Mouse (Mus musculus) kidney, embryonic 14.5 days (tissue): Measurements from ENCODE around the gene Hist2h2aa1. TPM values are rescaled to one million over a fixed set of nuclear protein-coding genes. Genes with fewer than 3 reads are reported as not detected.
"Not testable (repeated sequence)": the region's sequence is repeated elsewhere in the genome, so short reads cannot be mapped to it uniquely, and the experiment has no call there.

Source experiments
- ATAC-seq: fragments of 200-750 bp; cut with Nextera tagmentation; 2 replicates; pipeline ENCODE4 v1.8.0; 2017; ENCODE audit warnings: moderate number of reproducible peaks, mild to moderate bottlenecking, moderate TSS enrichment, moderate library complexity; ENCODE audit not compliant: low FRiP score, low TSS enrichment
- H3K27ac ChIP-seq: fragments of 300-500 bp; sonication (generic); 2 replicates; pipeline ENCODE4 v1.5.1; 2014; ENCODE audit warnings: low read depth, mild to moderate bottlenecking, low read length, moderate library complexity, mixed read lengths
- H3K27me3 ChIP-seq: fragments of 300-500 bp; sonication (generic); 2 replicates; pipeline ENCODE4 v1.6.1; 2014; ENCODE audit warnings: mild to moderate bottlenecking, low read length; ENCODE audit not compliant: control insufficient read depth, insufficient read depth
- H3K36me3 ChIP-seq: fragments of 300-500 bp; sonication (generic); 2 replicates; pipeline ENCODE4 v1.6.1; 2014; ENCODE audit warnings: low read length, mixed read lengths; ENCODE audit not compliant: control insufficient read depth, insufficient read depth
- H3K4me1 ChIP-seq: fragments of 300-500 bp; sonication (generic); 2 replicates; pipeline ENCODE4 v1.6.1; 2014; ENCODE audit warnings: low read length, mixed read lengths; ENCODE audit not compliant: control insufficient read depth, insufficient read depth
- H3K4me2 ChIP-seq: fragments of 300-500 bp; sonication (generic); replicated peaks from 2 replicates; pipeline ENCODE4 v1.6.1; 2014; ENCODE audit warnings: low read depth, mild to moderate bottlenecking, low read length
- H3K4me3 ChIP-seq: fragments of 300-500 bp; sonication (generic); 2 replicates; pipeline ENCODE4 v1.5.1; 2014; ENCODE audit warnings: mild to moderate bottlenecking, low read length
- H3K9ac ChIP-seq: fragments of 300-500 bp; sonication (generic); 2 replicates; pipeline ENCODE4 v1.6.1; 2014; ENCODE audit warnings: low read depth, mild to moderate bottlenecking, low read length, moderate library complexity
- H3K9me3 ChIP-seq: fragments of 300-500 bp; sonication (generic); 2 replicates; pipeline ENCODE4 v1.6.1; 2016; ENCODE audit warnings: low read length; ENCODE audit not compliant: control insufficient read depth
- WGBS: fragments of 180-500 bp; shearing (Covaris S2); extraction: QIAGEN DNeasy Blood & Tissue Kit; methylation state at CpG from one replicate; pipeline ENCODE4 v1.1.7; 2014; 5-methylcytosine and 5-hydroxymethylcytosine counted together
- polyA plus RNA-seq: library from polyadenylated mRNA; unstranded; fragments of >200 nt; fragmentation: Nextera tagmentation; extraction: Ambion mirVana; gene quantifications from 2 replicates; pipeline ENCODE4 v1.2.1, GENCODE M21; 2014

The Hist2h2aa1 gene
- polyA plus RNA-seq, 1 experiment from 2014 or later, result 20.3 TPM

DNA sequence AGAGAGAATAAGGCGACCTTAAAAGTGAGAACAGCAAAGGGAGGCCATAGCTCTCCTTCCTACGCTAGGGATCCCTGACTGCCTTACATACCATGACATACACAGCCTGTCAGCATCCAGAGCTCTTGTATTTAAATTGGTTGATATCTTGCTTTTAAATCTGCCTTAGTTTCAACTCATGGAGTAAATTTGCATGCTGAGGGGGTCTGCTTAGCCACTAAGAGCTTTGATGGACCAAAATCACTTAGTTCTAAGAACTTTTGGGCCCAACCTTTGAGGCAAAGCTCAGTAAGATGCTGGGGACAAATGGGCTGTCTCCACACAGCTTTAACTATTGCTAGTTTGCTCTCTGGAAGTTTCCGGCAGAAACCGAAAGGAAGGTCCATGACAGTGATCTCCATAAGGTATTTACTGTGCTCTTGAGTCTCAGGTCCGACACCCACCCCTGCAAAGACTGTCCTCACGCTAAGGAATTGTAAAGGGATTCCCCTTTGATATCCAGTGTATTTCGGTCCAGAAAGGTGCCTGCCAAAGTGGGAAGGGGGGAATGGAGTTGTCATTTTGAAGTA, 7.9 kb upstream of the Hist2h2aa1 start:
- no peak for ATAC-seq
- 17% methylated on average over 7 of the region's 7 CpGs for WGBS
- H3K36me3 ChIP-seq, result no peaks in the 10 kb centered on the region
- H3K9ac ChIP-seq, result peak overlapping the region; percentile 84
- H3K9me3 ChIP-seq, result no peaks in the 10 kb centered on the region
- peaks cover 14% of the 10 kb centered on the region; the same call in 1 of the 2 replicates for H3K4me1 ChIP-seq
- peak overlapping the region; percentile 56 for H3K4me3 ChIP-seq
- peak overlapping the region; percentile 85 for H3K27ac ChIP-seq
- no peaks in the 10 kb centered on the region for H3K27me3 ChIP-seq
- H3K4me2 ChIP-seq, result peak overlapping the region; percentile 73

GRCm38 (mm10) chr3:96237904-96238511, 7.3 kb upstream of the Hist2h2aa1 start:
- no peak for ATAC-seq
- Histone ChIP-seq H3K9me3 (no peaks in the 10 kb centered on the region), H3K27ac (peak overlapping the region; percentile 85), H3K27me3 (no peaks in the 10 kb centered on the region), H3K4me2 (peak overlapping the region; percentile 73), H3K4me1 (peaks cover 14% of the 10 kb centered on the region; the same call in 1 of the 2 replicates), H3K36me3 (no peaks in the 10 kb centered on the region), H3K4me3 (peak overlapping the region; percentile 56), H3K9ac (peak overlapping the region; percentile 84)
- 2% methylated on average over 12 of the region's 12 CpGs for WGBS

DNA sequence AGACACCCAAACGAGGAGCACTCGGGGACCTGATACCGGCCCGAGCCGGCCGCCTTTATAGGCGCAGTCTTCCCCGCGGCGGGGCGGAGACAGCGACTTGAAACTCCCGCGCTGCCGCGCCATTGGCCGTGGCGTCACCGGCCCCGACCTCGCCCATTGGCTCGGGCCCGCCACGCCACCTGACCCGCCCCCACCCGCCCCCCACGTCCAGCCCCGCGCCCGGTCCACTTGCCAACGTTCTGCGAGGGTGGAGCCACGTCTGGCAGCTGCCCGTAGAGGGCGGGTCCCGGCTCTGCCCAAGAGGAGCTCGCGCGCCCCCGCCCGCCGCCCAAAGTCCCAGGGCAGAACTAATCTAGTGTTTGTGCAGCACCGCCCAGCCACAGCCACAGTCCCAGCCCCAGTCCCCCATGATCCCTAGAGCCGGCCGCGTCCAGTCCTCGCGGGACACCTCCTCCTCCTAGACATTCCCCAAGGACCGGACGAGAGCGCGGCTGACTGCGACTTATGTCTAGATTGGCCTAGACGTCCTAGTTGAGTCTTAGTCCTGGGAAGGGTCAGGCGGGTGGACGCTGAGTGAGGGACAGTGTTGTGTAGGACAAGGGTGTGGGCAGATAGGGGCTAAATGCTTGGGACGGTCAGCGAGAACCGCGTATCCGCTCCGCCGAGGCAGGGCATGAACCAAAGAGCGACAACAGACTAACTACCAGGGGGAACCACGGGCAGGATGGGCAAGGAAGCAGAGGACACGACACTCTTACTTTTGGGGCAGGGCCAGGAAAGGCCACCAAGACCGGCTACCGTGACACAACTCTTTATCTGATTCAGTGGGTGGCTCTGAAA, 6.1 kb upstream of the Hist2h2aa1 start, which contains the start of gene Hist2h3c2:
Hist2h3c2 (minus strand) TSS at position 174 of the 840 bp plus-strand sequence.
- under 1% methylated on average over 12 of the region's 68 CpGs for WGBS
- not testable (repeated sequence) for H3K36me3 ChIP-seq, H3K27me3 ChIP-seq, H3K9me3 ChIP-seq
- H3K4me3 ChIP-seq, result peak within 1 kb of the TSS; percentile 56
- ATAC-seq, result peak; percentile 93
- H3K9ac ChIP-seq, result peak within 1 kb of the TSS; percentile 84
- H3K4me2 ChIP-seq, result peak within 1 kb of the TSS; percentile 73
- peaks cover 18% of the 10 kb centered on the region for H3K4me1 ChIP-seq
- peak within 1 kb of the TSS; percentile 85 for H3K27ac ChIP-seq

DNA sequence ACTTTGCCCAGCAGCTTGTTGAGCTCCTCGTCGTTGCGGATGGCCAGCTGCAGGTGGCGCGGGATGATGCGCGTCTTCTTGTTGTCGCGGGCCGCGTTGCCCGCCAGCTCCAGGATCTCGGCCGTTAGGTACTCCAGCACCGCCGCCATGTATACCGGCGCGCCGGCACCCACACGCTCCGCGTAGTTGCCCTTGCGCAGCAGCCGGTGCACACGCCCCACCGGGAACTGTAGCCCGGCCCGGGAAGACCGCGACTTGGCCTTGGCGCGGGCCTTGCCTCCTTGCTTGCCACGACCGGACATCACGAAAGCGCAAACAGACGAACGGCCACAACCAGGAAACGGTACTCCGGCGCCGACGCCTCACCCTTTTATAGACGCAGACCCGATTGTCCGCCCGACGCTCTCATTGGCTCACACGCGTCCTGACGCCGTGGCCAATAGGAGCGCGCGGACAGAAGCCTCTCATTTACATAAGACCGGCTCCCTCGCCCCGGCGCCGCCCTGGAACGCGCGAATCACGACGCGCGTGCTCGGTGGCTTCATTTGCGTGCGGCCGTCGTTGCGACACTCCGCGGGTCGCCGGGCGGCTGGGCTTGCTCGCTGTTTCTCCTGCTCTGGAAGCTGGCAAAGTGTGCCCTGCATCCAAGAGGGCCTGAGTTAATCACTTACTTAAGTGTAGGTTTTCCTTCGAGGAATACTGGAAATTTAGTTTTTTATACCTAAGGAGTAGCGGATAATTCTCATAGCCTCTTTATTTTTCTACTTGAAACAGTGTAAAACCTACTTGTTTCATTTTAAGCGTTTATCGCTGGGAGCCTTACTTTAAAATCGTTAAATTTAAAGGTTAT, 5.1 kb upstream of the Hist2h2aa1 start, which contains the start of gene Hist2h2aa2:
Hist2h2aa2 (minus strand) TSS at position 328 of the 850 bp plus-strand sequence.
- peak within 1 kb of the TSS; percentile 17; the same call in 1 of the 2 replicates for H3K4me3 ChIP-seq
- peak within 1 kb of the TSS; percentile 31 for H3K4me2 ChIP-seq
- H3K27me3 ChIP-seq, H3K9me3 ChIP-seq, H3K36me3 ChIP-seq: not testable (repeated sequence)
- peak within 1 kb of the TSS; percentile 89 for H3K27ac ChIP-seq
- peak; percentile 87 for ATAC-seq
- WGBS, result 7% methylated on average over 25 of the region's 85 CpGs
- peaks cover 22% of the 10 kb centered on the region for H3K4me1 ChIP-seq
- peak within 1 kb of the TSS; percentile 55 for H3K9ac ChIP-seq

- ATAC-seq, result no peak
- H3K9me3 ChIP-seq, result no peaks in the 10 kb centered on the region
- H3K27me3 ChIP-seq, result no peaks in the 10 kb centered on the region
- no peaks in the 10 kb centered on the region for H3K36me3 ChIP-seq
- peak overlapping the region; percentile 89 for H3K27ac ChIP-seq
- WGBS, result 82% methylated on average over 9 of the region's 9 CpGs
- H3K9ac ChIP-seq, result peak overlapping the region; percentile 55
- H3K4me3 ChIP-seq, result no peak overlapping the region; the same call in 1 of the 2 replicates
- H3K4me2 ChIP-seq, result peak overlapping the region; percentile 31
- peaks cover 22% of the 10 kb centered on the region for H3K4me1 ChIP-seq
Measured at GRCm38 (mm10) chr3:96240799-96241197, 4.5 kb upstream of the Hist2h2aa1 start.

DNA sequence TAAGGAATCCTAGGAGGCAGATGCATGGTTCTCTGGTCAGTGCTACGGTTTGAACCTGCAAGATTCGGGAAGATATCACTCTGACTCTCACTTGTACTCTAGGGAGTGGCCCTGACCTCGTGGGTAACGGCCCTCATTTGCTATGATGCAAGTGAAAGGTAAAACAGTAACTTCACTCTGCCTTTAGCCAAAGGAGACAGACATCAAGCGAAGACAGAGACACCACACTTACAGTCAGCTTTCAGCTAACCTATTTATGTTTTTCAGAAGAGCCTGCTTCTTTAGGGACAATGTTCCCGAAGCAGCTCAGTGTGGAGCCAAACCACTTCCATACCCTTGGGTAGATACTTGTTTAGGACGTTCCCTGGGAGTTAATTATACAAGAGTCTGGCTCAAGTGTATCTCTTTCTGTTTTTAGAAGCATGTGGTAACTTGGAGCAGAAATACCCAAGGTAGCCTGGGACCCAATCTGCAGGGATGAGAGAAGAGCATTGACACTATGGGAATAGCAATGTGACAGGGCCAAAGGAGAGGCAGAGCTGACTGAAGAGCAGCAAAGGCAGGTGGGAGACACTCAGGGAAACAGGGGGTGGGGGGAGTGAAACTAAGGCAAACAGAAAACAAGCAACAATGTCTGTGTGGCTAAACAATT, 1.2 kb upstream of the Hist2h2aa1 start:
- ATAC-seq, result no peak
- Histone ChIP-seq H3K9me3 (no peaks in the 10 kb centered on the region), H3K9ac (peak overlapping the region; percentile 79; the same call in 1 of the 2 replicates), H3K27ac (peak overlapping the region; percentile 99), H3K4me3 (peak overlapping the region; percentile 43; the same call in 1 of the 2 replicates), H3K4me1 (peaks cover 24% of the 10 kb centered on the region), H3K36me3 (no peaks in the 10 kb centered on the region), H3K4me2 (peak overlapping the region; percentile 42), H3K27me3 (no peaks in the 10 kb centered on the region)
- WGBS, result 81% methylated on average over 7 of the region's 7 CpGs

GRCm38 (mm10) chr3:96246018-96246417, 721 bp downstream of the Hist2h2aa1 start:
- H3K27ac ChIP-seq, result peak overlapping the region; percentile 67; the same call in 1 of the 2 replicates
- H3K4me1 ChIP-seq, result peaks cover 22% of the 10 kb centered on the region
- H3K9me3 ChIP-seq, ATAC-seq, H3K4me2 ChIP-seq, H3K27me3 ChIP-seq, H3K36me3 ChIP-seq: not testable (repeated sequence)
- WGBS, result 0% methylated on average over 10 of the region's 21 CpGs
- peak overlapping the region; percentile 27; the same call in 1 of the 2 replicates for H3K4me3 ChIP-seq
- peak overlapping the region; percentile 48; the same call in 1 of the 2 replicates for H3K9ac ChIP-seq

DNA sequence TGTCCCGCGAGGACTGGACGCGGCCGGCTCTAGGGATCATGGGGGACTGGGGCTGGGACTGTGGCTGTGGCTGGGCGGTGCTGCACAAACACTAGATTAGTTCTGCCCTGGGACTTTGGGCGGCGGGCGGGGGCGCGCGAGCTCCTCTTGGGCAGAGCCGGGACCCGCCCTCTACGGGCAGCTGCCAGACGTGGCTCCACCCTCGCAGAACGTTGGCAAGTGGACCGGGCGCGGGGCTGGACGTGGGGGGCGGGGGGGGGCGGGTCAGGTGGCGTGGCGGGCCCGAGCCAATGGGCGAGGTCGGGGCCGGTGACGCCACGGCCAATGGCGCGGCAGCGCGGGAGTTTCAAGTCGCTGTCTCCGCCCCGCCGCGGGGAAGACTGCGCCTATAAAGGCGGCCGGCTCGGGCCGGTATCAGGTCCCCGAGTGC, 1.1 kb downstream of the Hist2h2aa1 start, which contains the start of gene Hist2h3c1:
Hist2h3c1 (plus strand) TSS at position 259 of the 430 bp plus-strand sequence.
- H3K27me3 ChIP-seq, H3K9me3 ChIP-seq, H3K36me3 ChIP-seq: not testable (repeated sequence)
- H3K4me3 ChIP-seq, result peak within 1 kb of the TSS; percentile 53
- H3K9ac ChIP-seq, result peak within 1 kb of the TSS; percentile 75
- 0% methylated on average over 12 of the region's 47 CpGs for WGBS
- peak within 1 kb of the TSS; percentile 50 for H3K4me2 ChIP-seq
- H3K27ac ChIP-seq, result peak within 1 kb of the TSS; percentile 68
- peak; percentile 93 for ATAC-seq
- H3K4me1 ChIP-seq, result peaks cover 22% of the 10 kb centered on the region
